ENCODE assay signal across 17 mouse cellular contexts in the genomic region with DNA sequence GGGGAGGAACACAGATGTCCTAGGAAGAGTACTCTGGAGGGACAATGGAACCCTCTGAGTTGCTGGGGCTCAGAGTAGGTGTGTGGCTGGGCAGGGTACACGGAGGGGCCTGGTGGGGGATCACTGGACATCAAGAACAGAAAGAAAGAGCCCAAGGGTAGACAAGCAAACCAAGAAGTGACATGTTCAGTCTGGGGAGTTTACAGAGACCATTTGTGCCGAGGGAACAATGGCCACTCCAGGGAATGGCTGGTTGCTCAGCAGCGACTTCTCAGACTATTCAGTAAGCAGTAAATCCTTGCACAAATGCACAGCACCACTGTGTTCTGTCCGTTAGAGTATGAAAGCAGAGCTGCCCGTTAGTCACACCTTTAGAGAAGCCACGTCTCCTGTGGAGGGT.
DNase-seq lines count a peak whose midpoint lies in the region; ATAC-seq and TF ChIP-seq lines count a peak whose summit lies in the region.
"Had no signal": no experiment of that assay in that cellular context is flagged by ENCODE, and none has a peak within 500 bp of the region (broad histone marks: within the 10 kb centered on the region; RNA-seq: fewer than 3 reads in every experiment).

No protein-coding gene starts in this region.

- H3K4me2 ChIP-seq in forebrain, embryonic 13.5 days: no peak overlapping the region
- no peak overlapping the region for H3K4me2 ChIP-seq in hindbrain, postnatal 0 days (ENCODE audit: low read depth, low read length)
- no peak overlapping the region for H3K4me2 ChIP-seq in midbrain, postnatal 0 days (ENCODE audit: low read depth, low read length, poor library complexity, severe bottlenecking)
- H3K4me2 ChIP-seq: kidney, embryonic 15.5 days; liver, embryonic 12.5 days; lung, embryonic 14.5 days had no signal

- no peaks in the 10 kb centered on the region for H3K9me3 ChIP-seq in forebrain, embryonic 13.5 days (replicated peaks)
- H3K9me3 ChIP-seq in hindbrain, postnatal 0 days (ENCODE audit: low read length): no peaks in the 10 kb centered on the region
- no peaks in the 10 kb centered on the region for H3K9me3 ChIP-seq in midbrain, postnatal 0 days (ENCODE audit: low read length)
- H3K9me3 ChIP-seq: kidney, embryonic 15.5 days; liver, embryonic 12.5 days had no signal

- no peak overlapping the region for H3K9ac ChIP-seq in forebrain, embryonic 13.5 days
- no peak overlapping the region for H3K9ac ChIP-seq in hindbrain, postnatal 0 days (replicated peaks; ENCODE audit: low read length)
- no peak overlapping the region for H3K9ac ChIP-seq in midbrain, postnatal 0 days (replicated peaks; ENCODE audit: low read length, poor library complexity, severe bottlenecking)
- H3K9ac ChIP-seq: kidney, embryonic 15.5 days; liver, embryonic 12.5 days; lung, embryonic 14.5 days had no signal

- no peak for TF ChIP-seq POLR2A in brain, embryonic 14.5 days (IDR thresholded peaks at IDR 0.05; ENCODE audit: borderline replicate concordance, extremely low read depth, insufficient read depth, insufficient read length, poor library complexity, severe bottlenecking)

- H3K27me3 ChIP-seq in forebrain, embryonic 13.5 days: no peaks in the 10 kb centered on the region
- H3K27me3 ChIP-seq in hindbrain, postnatal 0 days (ENCODE audit: insufficient read depth, low read length): no peaks in the 10 kb centered on the region
- no peaks in the 10 kb centered on the region for H3K27me3 ChIP-seq in midbrain, postnatal 0 days (ENCODE audit: insufficient read depth, low read length)
- H3K27me3 ChIP-seq: kidney, embryonic 15.5 days; Patski had no signal

- peak overlapping the region; percentile 54; the same call in 1 of the 2 replicates for H3K27ac ChIP-seq in forebrain, embryonic 13.5 days
- H3K27ac ChIP-seq in hindbrain, postnatal 0 days: no peak overlapping the region
- peak overlapping the region; percentile 33; the same call in 1 of the 2 replicates for H3K27ac ChIP-seq in midbrain, postnatal 0 days (ENCODE audit: low read depth, low read length)
- H3K27ac ChIP-seq: kidney, embryonic 15.5 days; liver, embryonic 12.5 days had no signal

- H3K4me3 ChIP-seq in forebrain, embryonic 13.5 days: no peak overlapping the region
- no peak overlapping the region for H3K4me3 ChIP-seq in hindbrain, postnatal 0 days (ENCODE audit: low read length)
- H3K4me3 ChIP-seq in midbrain, postnatal 0 days (ENCODE audit: low read depth, low read length): no peak overlapping the region
- H3K4me3 ChIP-seq: kidney, embryonic 15.5 days; liver, embryonic 12.5 days had no signal

- peak; percentile 49 for DNase-seq in brain, embryonic 14.5 days (ENCODE audit: low read depth)
- no peak for DNase-seq in hindbrain, postnatal 0 days (ENCODE audit: low spot score)
- peak; percentile 32 for DNase-seq in midbrain, postnatal 0 days (ENCODE audit: low spot score)
- no peak for DNase-seq in gastrocnemius, postnatal 4 days (ENCODE audit: low spot score in 2 of 2)
- DNase-seq in frontal cortex, postnatal 10 days (ENCODE audit: low spot score in 2 of 2): no peak
- DNase-seq: adrenal gland, postnatal 14 days; cerebellum, postnatal 10 days; gastrocnemius, postnatal 14 days; lung, embryonic 14.5 days; lung, postnatal 4 days had no signal

- H3K4me1 ChIP-seq in forebrain, embryonic 13.5 days: peaks cover 8% of the 10 kb centered on the region
- no peaks in the 10 kb centered on the region for H3K4me1 ChIP-seq in hindbrain, postnatal 0 days (ENCODE audit: insufficient read depth, low read length)
- peaks cover 12% of the 10 kb centered on the region for H3K4me1 ChIP-seq in midbrain, postnatal 0 days (ENCODE audit: insufficient read depth, low read length)
- H3K4me1 ChIP-seq: liver, embryonic 12.5 days had no signal

- no peaks in the 10 kb centered on the region for H3K36me3 ChIP-seq in forebrain, embryonic 13.5 days (ENCODE audit: poor library complexity, severe bottlenecking)
- no peaks in the 10 kb centered on the region for H3K36me3 ChIP-seq in hindbrain, postnatal 0 days (ENCODE audit: insufficient read depth, low read length)
- no peaks in the 10 kb centered on the region for H3K36me3 ChIP-seq in midbrain, postnatal 0 days (ENCODE audit: insufficient read depth, low read length)
- H3K36me3 ChIP-seq: kidney, embryonic 15.5 days; liver, embryonic 12.5 days had no signal

- TF ChIP-seq CTCF in brain, embryonic 14.5 days (IDR thresholded peaks at IDR 0.05; ENCODE audit: borderline replicate concordance, extremely low read depth, insufficient read depth, insufficient read length): no peak
- no peak for TF ChIP-seq CTCF in hindbrain, postnatal 0 days (IDR thresholded peaks at IDR 0.05; ENCODE audit: low read depth)
- no peak for TF ChIP-seq CTCF in midbrain, postnatal 0 days (IDR thresholded peaks at IDR 0.05)

- ATAC-seq in forebrain, embryonic 13.5 days: 0 out of 2 replicates have a peak, but pooled peaks have one; percentile 16
- peak; percentile 53 for ATAC-seq in hindbrain, postnatal 0 days
- ATAC-seq in midbrain, postnatal 0 days (ENCODE audit: low FRiP score): peak; percentile 38
- ATAC-seq in megakaryocyte progenitor cell, adult 5-6 weeks (replicated peaks; ENCODE audit: poor library complexity): no peak
- ATAC-seq: activated CD4-positive, CD25-positive, alpha-beta regulatory T cell, adult 4 months; inflammation-experienced regulatory T-cells, adult 6 months; liver, embryonic 12.5 days; Patski had no signal

- WGBS in forebrain, embryonic 13.5 days: 18% methylated on average over 6 of the region's 6 CpGs
- WGBS in hindbrain, postnatal 0 days: 27% methylated on average over 6 of the region's 6 CpGs
- WGBS in midbrain, postnatal 0 days: 18% methylated on average over 6 of the region's 6 CpGs

Comparison
In these comparisons a context has a peak if more than half of its experiments do, and no peak if none do; other contexts are left out.
1. DNase-seq: peak in brain, embryonic 14.5 days (single experiment) and midbrain, postnatal 0 days (single experiment); none in hindbrain, postnatal 0 days (single experiment), gastrocnemius, postnatal 4 days (0 of 2) and frontal cortex, postnatal 10 days (0 of 2).